Mouse (Mus musculus) cerebellum, adult 2 months (tissue): Measurements from ENCODE around the gene Pparg. TPM values are rescaled to one million over a fixed set of nuclear protein-coding genes. Genes with fewer than 3 reads are reported as not detected.

Experiments used
- DNase-seq, 2 experiments: peaks; one replicate each; pipeline ENCODE4 v3.0.0; 2021
- H3K27ac ChIP-seq: fragments of 200-500 bp; 2 replicates; pipeline ENCODE4 v1.5.1; 2012; ENCODE audit warnings: low read length, control low read depth, inconsistent platforms; ENCODE audit not compliant: insufficient read depth
- H3K27me3 ChIP-seq: fragments of 200-500 bp; 2 replicates; pipeline ENCODE4 v1.6.1; 2012; ENCODE audit warnings: inconsistent platforms, mild to moderate bottlenecking, low read length, moderate library complexity; ENCODE audit not compliant: control insufficient read depth, insufficient read depth
- H3K4me1 ChIP-seq: fragments of 200-500 bp; 2 replicates; pipeline ENCODE4 v1.6.1; 2011; ENCODE audit warnings: low read length; ENCODE audit not compliant: control insufficient read depth, insufficient read depth
- H3K4me3 ChIP-seq: fragments of 200-500 bp; replicated peaks from 2 replicates; pipeline ENCODE3; 2011; ENCODE audit warnings: mild to moderate bottlenecking, low read depth, low read length, control low read depth; ENCODE audit not compliant: insufficient read depth
- CTCF ChIP-seq: fragments of 200-500 bp; IDR thresholded peaks from 2 replicates; pipeline ENCODE4 v1.5.1; 2011; ENCODE audit warnings: low read depth, mild to moderate bottlenecking, control low read depth, low read length, moderate library complexity, borderline replicate concordance; ENCODE audit not compliant: insufficient read depth
- POLR2A ChIP-seq: fragments of 200-500 bp; IDR thresholded peaks from 2 replicates; pipeline ENCODE4 v1.6.1; 2011; ENCODE audit warnings: low read length, control low read depth, borderline replicate concordance; ENCODE audit not compliant: insufficient read depth
- WGBS: fragments of 180-500 bp; shearing (Covaris S2); methylation state at CpG from one replicate; pipeline ENCODE4 v1.1.7; 2018; 5-methylcytosine and 5-hydroxymethylcytosine counted together
- polyA plus RNA-seq: library from polyadenylated mRNA; depleted of rRNA; stranded (reverse); fragments of >200 nt; gene quantifications from 2 replicates; pipeline ENCODE4 v1.2.3, GENCODE M21; 2012

The Pparg gene
- polyA plus RNA-seq, 1 experiment: 2.1 TPM

GRCm38 (mm10) chr6:115521923-115522322, 161.2 kb downstream of the Pparg start:
- WGBS: 100% methylated on average over 1 of the region's 1 CpGs

GRCm38 (mm10) chr6:115522691-115523146, 162.0 kb downstream of the Pparg start:
- no peak for TF ChIP-seq CTCF
- TF ChIP-seq POLR2A: no peak
- H3K27ac ChIP-seq: no peak overlapping the region
- no peaks in the 10 kb centered on the region for H3K27me3 ChIP-seq
- no peak for DNase-seq
- peaks cover 13% of the 10 kb centered on the region for H3K4me1 ChIP-seq
- no peak overlapping the region for H3K4me3 ChIP-seq
- WGBS: 58% methylated on average over 6 of the region's 6 CpGs

More at GRCm38 (mm10) chr6:115521923-115522322, 161.2 kb downstream of the Pparg start:
- Histone ChIP-seq H3K4me3 (no peak overlapping the region), H3K27me3 (no peaks in the 10 kb centered on the region), H3K4me1 (peaks cover 13% of the 10 kb centered on the region), H3K27ac (no peak overlapping the region)
- TF ChIP-seq CTCF (no peak), POLR2A (no peak)
- DNase-seq: no peak

GRCm38 (mm10) chr6:115523201-115523600, 162.4 kb downstream of the Pparg start:
- TF ChIP-seq CTCF: no peak
- no peak for TF ChIP-seq POLR2A
- Histone ChIP-seq H3K4me3 (no peak overlapping the region), H3K27ac (no peak overlapping the region), H3K4me1 (peaks cover 13% of the 10 kb centered on the region), H3K27me3 (no peaks in the 10 kb centered on the region)
- peak; percentile 68 to 81 for DNase-seq
- 12% methylated on average over 9 of the region's 9 CpGs for WGBS

- H3K27me3 ChIP-seq: no peaks in the 10 kb centered on the region
- DNase-seq: no peak
- peaks cover 13% of the 10 kb centered on the region for H3K4me1 ChIP-seq
- no peak overlapping the region for H3K27ac ChIP-seq
- H3K4me3 ChIP-seq: no peak overlapping the region
- WGBS: 93% methylated on average over 9 of the region's 9 CpGs
- TF ChIP-seq CTCF (no peak), POLR2A (no peak)
Measured at GRCm38 (mm10) chr6:115524449-115524990, 163.8 kb downstream of the Pparg start.

- TF ChIP-seq POLR2A: no peak
- TF ChIP-seq CTCF: no peak
- 93% methylated on average over 3 of the region's 3 CpGs for WGBS
- Histone ChIP-seq H3K27me3 (no peaks in the 10 kb centered on the region), H3K27ac (no peak overlapping the region), H3K4me1 (peaks cover 12% of the 10 kb centered on the region), H3K4me3 (no peak overlapping the region)
- no peak for DNase-seq
Measured at GRCm38 (mm10) chr6:115527418-115527817, 166.7 kb downstream of the Pparg start.

GRCm38 (mm10) chr6:115528372-115528771, 167.6 kb downstream of the Pparg start:
- TF ChIP-seq CTCF: no peak
- Histone ChIP-seq H3K27ac (no peak overlapping the region), H3K4me3 (no peak overlapping the region), H3K27me3 (no peaks in the 10 kb centered on the region), H3K4me1 (peaks cover 4% of the 10 kb centered on the region)
- 90% methylated on average over 4 of the region's 4 CpGs for WGBS
- no peak for DNase-seq

GRCm38 (mm10) chr6:115534617-115535016, 173.9 kb downstream of the Pparg start:
- TF ChIP-seq CTCF (no peak), POLR2A (no peak)
- Histone ChIP-seq H3K27me3 (no peaks in the 10 kb centered on the region), H3K27ac (no peak overlapping the region), H3K4me3 (no peak overlapping the region), H3K4me1 (no peaks in the 10 kb centered on the region)
- DNase-seq: peak; percentile 49 to 56
- WGBS: 9% methylated on average over 7 of the region's 7 CpGs

GRCm38 (mm10) chr6:115536169-115536568, 175.4 kb downstream of the Pparg start:
- 79% methylated on average over 4 of the region's 4 CpGs for WGBS
- DNase-seq: no peak
- Histone ChIP-seq H3K4me1 (no peaks in the 10 kb centered on the region), H3K27me3 (no peaks in the 10 kb centered on the region), H3K27ac (no peak overlapping the region), H3K4me3 (no peak overlapping the region)
- TF ChIP-seq POLR2A (no peak), CTCF (no peak)
